Mouse (Mus musculus): ENCODE data around the gene Kif24.

- TF ChIP-seq TAL1 (IDR thresholded peaks at IDR 0.05; ENCODE audit: low read length) (no peak), GATA1 (IDR thresholded peaks at IDR 0.05; ENCODE audit: low read length) (no peak)
Observed at GRCm38 (mm10) chr4:41470051-41470683, 5.5 kb upstream of the Kif24 start.
